Mouse (Mus musculus) liver, adult (tissue): ENCODE data around the gene Mroh8.

Experiments used
- GATA4 ChIP-seq: IDR thresholded peaks from 2 replicates; pipeline ENCODE4 v1.6.1; 2014; ENCODE audit warnings: mild to moderate bottlenecking, low read length; ENCODE audit not compliant: insufficient replicate concordance

The Mroh8 gene

DNA sequence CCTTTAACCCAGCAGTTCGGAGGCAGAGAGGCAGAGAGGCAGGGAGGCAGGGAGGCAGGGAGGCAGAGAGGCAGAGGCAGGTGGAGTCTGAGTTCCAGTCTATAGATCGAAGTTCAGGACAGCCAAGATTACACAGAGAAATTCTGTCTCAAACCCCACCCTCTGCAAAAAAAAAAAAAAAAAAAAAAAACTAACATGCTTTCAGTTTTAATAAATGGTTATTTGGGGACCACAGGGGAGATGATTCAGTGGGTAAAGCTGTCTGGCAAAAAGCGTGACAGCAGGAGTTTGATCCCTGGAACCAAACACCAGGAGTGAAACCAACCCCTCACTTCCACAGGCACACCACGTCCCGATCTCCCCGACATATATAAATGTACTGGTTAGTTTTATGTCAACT is 101.2 kb downstream of the Mroh8 start:
- TF ChIP-seq GATA4 = no peak

DNA sequence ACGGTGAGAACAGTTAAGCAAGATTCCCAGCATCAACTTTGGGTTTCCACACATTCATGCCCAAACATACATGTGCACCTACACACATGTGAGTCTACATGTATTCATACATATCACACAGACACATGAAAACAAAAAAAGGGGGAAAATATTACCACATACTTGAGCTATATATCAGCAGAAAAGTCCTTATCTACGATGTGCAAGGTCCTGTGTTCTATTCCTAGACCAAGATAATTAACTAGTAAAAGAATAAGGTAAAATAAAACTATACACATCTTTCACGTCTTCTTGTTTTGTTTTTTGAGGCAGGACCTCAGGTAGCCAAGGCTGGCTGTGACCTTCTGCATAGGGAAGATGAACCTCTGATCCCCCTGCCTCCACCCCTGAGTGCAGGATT is 103.1 kb downstream of the Mroh8 start:
- TF ChIP-seq GATA4 = no peak

DNA sequence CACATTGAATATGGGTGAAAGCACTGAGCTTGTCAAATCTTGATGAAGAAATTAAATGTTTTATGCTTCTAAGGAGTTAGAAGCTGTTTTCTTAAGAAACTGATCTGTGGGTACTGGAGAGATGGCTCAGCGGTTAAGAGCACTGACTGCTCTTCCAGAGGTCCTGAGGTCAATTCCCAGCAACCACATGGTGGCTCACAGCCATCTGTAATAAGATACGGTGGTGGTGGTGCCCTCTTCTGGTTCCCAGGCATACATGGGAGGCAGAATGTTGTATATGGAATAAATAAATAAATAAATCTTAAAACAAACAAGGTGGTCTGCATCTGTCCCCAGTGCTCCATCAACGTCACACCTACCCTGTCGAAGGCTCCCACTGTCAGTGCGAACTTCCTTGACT is 104.9 kb downstream of the Mroh8 start:
- TF ChIP-seq GATA4 = no peak

DNA sequence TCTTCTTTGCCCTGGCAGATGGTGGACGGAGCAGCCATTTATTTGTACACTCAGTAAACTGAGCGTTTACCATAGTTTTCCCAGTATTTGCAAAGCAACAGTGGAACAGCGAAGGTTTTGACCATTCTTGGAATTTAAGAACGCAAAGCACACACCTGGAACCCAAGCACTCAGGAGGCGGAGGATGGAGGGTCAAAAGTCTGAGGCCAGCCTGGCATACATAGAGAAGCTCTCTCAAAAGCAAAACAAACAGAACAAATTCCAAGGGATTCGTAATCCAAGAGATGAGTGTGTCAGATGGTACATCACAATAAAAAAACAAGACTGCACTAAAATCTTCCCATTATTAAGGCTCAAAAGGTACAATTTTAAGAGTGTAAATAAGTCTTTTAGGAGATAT is 105.8 kb downstream of the Mroh8 start:
- TF ChIP-seq GATA4 = no peak

DNA sequence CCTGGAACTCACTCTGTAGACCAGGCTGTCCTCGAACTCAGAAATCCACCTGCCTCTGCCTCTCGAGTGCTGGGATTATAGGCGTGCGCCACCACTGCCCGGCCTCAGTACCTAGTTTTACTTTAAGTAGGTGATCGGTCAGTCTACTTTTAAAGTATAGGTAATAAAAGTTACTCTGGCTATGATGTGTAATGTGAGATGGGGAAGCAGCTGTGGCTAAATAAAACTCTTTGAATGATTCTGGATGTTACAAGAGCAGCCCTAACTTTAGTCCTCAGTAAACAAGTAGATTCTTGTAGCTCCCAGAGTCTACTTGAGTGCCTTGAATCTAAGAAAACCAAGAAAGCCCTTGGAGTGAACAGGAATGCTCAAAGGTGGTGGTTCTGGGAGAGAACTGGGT is 106.4 kb downstream of the Mroh8 start:
- no peak for TF ChIP-seq GATA4

DNA sequence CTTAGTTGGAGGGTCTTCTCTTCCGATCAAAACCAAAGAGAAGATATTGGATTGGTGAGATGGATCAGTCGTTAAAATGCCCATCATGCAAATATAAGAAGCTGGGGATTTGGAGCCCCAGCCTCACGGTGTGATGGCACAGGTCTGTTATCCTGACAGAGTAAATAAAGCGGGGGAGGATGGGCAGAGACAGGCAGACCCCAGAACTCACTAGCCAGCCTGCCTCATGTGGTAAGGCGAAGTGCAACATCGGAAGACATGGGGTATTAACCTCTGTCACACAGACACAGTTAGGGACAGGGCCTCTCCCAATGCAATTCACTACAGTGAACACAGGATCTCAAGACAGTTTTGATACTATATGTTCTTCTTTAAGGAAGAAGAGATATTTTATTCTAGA is 108.7 kb downstream of the Mroh8 start:
- no peak for TF ChIP-seq GATA4

DNA sequence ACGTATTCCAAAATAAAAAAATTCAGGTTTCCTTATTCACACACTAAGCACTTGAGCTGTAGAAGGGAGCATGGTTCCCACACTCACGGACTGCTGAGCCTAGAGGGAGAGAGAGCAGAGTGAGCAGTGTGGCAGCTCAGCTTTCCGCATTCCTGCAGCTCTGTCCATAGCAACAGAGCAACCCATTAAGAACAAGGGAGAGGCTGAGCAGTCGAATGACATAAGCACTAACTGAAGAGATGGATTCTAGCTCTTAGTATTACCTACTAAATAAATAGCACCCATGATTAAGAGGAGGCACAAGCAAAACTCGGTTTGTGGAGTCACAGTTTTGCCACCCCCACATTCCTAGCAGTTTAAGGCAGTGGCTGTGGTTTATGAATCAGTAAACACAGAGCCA is 109.2 kb downstream of the Mroh8 start:
- TF ChIP-seq GATA4 = no peak

DNA sequence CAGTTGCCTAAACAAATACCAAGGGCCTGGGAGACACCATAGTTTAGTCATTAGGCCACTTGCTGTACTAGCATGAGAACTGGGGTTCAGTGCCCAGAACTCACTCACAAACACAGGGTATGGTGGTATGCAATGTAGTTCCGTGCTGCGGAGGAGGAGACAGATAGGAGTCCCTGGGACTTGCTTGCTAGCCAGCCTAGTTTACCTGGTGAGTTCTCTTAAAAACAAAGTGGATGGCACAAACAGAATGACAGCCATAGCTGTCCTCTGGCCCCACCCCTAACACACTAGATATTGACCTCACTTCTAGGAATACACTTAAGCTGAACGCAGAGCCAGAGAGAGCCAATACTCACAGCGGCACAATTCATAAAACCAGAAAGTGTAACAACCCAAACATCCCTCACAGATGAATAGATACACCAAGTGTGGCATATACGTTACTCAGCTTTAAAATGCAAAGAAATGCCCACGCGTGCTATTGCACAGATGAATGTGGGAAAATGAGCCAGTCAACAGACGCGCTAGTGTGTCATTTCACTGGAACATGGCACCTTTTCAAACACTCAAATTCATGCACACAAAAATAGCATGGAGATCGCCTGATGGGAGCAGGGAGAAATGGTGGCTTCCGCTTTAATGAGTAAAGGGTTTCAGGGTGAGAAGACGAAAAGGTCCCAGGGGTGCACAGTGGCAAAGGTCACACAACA is 112.8 kb downstream of the Mroh8 start:
- TF ChIP-seq GATA4 = no peak

DNA sequence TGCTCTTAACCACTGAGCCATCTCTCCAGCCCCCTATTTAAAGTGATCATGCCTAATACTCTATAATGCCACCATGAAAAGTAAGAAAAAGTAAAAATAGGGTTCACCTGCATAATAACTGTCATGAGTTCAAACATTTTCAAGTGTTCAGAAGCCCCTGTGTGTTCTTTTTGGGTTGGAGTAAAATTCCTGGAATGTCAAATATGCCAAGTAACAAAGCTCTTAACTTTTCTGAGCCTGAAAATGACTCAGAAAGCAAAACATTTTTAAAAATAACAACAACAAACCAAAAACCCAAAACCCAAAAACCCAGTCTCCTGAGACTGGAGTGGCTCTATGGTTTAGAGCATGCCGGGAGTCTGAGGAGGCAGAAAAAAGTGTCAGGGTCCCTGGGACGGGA is 115.2 kb downstream of the Mroh8 start:
- no peak for TF ChIP-seq GATA4
